Mouse (Mus musculus): ENCODE results near the gene Kif5c.

Gene Kif5c

GRCm38 (mm10) chr2:49621234-49621633 is 2.1 kb downstream of the Kif5c start:
- DNase-seq (ENCODE audit: low spot score), result no peak

DNA sequence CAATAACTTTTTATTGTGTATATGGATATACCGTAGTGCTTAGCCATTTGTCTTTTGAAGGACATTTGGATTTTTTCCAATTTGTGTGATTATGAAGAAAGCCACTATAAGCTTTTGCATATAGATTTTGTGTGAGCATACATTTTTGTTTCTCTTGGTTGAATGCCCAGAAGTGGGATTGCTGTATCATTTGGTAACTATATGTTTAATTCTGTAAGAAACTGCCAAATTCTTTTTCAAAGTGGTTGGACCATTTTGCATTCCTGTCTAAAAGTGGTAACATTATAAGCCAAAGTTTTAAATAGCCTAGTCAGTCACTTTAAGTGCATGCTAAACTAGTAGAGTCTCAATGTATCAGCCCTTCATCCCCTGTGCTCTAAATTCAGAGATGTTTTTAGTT is 6.5 kb downstream of the Kif5c start:
- DNase-seq (ENCODE audit: low spot score), result no peak

DNA sequence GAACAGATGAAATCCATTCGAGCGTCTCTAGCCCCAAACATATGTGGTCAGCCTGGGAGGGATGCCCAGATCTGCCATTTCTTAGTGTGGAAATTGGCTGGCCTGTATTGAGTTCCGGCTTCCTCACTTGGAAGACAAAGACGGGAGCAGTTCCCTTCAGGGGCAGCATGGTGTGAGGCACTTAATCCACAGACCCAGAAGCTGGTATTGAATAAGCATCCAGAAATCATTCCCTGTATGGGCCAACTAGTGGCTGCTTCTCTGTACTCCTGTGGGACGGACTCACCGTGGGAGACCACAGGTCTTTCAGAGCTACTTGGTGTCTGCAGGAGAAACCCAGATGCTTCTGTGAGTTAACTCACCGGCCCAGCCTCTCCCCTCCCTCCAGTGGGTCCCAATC is 8.5 kb downstream of the Kif5c start:
- DNase-seq (ENCODE audit: low spot score), result no peak

DNA sequence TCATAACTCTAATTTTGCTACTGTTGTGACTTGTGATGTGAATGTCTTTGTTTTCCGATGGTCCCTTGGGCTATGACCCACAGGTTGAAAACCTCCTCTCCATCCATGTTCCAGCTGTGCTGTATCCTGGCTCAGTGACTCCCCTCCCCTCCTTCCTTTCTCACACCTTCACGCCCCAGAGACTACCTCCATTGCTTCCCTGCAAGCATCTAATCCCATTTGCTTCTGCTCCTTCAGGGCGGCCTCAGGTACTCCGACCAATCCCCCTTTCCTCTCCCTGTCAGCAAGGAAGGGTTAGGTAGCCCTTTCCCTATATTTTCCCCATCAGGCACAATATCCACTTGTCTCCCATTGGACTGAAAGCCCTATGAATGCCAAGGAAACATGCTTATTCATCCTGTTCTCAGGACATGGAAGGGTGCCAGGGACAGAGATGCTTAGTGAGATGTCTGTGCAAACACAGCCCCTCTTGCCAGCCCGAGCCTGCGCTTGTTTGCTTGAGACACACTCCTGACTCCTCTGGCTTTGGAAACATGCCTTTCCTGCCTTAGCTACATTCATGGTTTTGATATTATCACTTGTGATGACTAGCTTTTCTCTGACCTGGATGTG is 9.1 kb downstream of the Kif5c start:
- no peak for DNase-seq (ENCODE audit: low spot score)

DNA sequence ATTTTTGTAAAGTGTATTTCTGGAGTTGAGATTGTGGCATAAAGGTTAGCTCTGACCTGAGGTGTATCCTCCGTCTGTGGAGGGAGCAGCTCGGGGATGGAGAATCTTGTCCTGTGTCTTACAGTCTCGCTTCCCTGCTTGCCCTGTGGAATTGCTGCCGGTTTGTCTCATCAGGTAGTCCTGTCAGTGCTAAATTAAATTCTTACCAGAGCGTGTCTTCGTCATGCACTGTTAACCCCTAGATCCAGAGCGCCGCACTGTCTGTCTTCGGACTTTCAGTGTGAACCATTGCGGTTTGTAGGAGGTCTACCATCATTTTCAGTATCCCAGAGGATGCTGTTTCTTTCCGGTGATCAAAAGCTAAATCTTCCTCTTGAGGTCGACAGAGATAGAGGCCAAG is 10.1 kb downstream of the Kif5c start:
- DNase-seq (ENCODE audit: low spot score), result no peak

GRCm38 (mm10) chr2:49630636-49631035 is 11.5 kb downstream of the Kif5c start:
- DNase-seq (ENCODE audit: low spot score), result no peak

DNA sequence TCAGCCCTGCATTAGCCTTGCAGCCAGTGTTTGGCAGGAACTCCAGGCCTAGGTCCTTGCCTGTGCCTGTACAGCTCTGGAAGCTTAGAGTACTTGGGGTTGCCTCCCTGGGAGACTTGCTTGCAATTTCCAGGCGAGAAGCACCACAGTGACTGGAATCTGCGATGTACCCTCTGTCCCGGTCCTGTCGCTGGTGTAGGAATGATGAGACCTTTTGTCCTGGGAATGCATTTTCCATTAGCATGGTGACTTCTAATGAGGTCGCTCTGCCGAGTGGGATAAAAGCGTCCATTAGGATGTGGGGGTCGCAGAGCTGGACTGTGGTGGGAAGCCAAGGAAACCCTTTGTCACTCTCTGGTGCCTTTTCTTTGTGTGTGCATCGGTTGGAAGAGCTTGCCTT is 14.1 kb downstream of the Kif5c start:
- no peak for DNase-seq (ENCODE audit: low spot score)

GRCm38 (mm10) chr2:49642761-49643160 is 23.7 kb downstream of the Kif5c start:
- DNase-seq (ENCODE audit: low spot score), result no peak

DNA sequence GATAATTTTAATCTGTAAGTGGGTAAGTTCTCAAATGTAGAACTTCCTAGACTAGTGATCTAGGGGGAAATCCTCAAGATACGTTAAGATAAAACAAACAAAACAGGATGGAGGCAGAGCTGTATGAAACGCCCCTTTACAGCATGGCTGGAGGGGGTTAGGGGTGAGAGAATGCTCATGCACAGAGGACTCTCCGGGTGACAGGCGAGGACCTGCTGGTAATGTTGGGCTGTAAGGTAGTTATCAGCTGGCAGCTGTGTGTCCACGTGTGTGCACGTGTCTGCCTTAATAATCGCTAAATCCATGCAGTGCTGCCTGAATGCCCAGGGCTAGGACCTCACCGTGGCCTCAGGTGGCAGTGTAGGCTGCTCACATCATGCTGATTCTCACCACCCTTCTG is 24.7 kb downstream of the Kif5c start:
- no peak for DNase-seq (ENCODE audit: low spot score)

GRCm38 (mm10) chr2:49647591-49647990 is 28.5 kb downstream of the Kif5c start:
- DNase-seq (ENCODE audit: low spot score), result no peak

DNA sequence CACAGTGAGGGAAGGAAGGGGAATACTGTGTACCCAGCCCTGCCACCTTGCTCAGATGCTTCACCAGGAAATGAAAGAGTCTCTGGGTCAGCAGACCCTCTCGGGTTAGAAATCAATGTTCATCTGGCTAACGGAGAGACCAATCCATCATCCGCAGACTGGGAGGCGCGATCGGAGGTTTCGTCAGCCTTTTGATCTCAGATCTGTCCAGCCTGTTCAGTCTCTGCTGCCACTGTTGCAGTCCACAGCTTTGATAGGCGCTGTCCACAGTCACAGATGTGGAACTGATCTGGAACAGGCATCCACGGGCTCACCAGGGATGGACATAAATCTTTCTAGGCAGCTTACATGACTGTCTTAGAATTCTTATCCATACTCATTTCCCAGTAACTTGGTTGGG is 29.2 kb downstream of the Kif5c start:
- no peak for DNase-seq (ENCODE audit: low spot score)

- no peak for DNase-seq (ENCODE audit: low spot score)
These were observed 29.7 kb downstream of the Kif5c start for GRCm38 (mm10) chr2:49648806-49649205.

DNA sequence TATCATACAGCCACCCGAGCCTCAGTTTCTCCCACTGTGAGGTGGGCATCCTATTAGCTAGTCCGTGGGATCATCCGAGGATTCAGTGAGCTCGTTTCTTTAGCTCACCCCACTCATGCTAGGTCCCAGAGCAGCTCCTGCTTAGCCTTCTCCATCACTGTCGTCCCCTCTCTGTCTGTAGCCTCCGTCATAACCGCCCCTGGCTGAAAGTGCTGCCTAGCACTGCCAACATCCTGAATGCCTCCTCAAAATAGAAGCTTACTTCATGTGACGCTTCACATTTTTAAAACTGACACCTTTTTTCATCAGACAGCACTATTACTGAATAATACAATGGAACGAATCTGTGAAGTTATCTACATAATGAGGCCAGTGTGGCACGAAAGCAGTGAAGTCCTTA is 30.1 kb downstream of the Kif5c start:
- no peak for DNase-seq (ENCODE audit: low spot score)

DNA sequence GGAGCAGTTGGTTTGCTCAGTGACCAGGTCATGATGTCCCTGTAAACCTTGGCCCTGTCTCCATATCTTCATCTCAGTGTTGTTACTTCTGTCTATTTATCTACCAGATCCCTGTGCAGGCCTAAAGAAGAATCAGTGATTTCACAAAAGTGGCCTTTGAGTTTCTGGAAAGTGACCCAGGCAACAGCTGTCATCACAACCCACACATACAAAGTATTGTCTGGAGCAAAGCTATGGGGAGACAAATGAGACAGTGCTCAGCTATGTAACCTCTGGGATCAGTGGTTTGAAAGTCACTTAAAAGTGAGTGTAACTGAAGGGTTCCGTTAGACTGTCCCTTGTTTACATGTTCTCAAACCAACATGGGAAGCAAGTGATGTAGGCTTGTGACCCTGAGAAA is 32.6 kb downstream of the Kif5c start:
- no peak for DNase-seq (ENCODE audit: low spot score)

DNA sequence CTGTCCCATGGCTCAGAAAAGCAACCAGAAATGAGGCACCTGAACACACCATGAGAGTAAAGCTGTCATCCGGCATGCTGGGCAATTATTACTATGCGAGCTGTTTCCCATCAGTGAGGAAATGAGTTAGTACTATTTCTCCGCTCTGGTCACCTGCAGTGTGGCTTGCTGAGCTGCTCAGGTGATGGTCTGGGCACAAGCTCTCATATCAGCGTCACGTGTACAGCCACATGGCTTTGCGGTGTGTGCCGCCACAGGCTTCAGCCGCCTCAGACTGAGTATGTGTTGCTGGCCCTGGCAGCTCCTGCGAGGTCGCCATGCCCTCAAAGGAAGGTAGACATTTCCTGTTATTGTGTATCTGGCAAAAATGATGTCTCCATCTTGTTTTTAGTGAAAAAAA is 35.5 kb downstream of the Kif5c start:
- peak; percentile 43 for DNase-seq (ENCODE audit: low spot score)

DNA sequence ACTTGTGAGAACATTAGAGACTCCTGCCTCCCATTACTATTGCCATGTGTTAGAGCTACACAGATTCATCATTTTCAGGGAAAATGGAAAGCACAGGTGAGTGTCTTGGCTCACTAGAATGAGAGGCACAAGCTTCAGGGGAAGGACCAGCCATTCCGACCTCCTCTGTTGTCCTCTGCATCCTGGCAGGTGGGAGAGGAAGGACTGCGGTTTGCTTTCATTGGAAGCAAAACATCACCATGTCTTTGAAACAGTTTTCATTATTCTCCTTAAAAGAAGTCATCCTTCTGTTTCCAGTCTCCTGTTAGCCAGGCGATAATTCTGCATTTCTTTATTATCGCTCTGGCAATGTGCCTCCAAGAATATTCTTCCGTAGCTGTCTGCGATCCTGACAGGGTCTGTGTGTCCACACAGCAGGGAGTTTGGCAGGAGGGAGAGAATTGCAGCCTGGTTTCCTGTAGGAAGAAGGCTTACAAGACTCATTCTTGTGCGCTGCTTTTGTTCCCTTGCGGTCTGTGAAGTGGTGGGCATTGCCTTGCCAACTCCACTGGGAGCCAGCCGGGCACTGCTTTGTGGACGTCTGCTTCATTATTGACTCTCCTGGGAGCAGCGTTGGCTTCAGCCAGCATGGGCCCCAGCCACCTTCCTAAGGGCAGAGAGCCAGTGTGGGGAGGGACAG is 36.2 kb downstream of the Kif5c start:
- DNase-seq (ENCODE audit: low spot score), result no peak

DNA sequence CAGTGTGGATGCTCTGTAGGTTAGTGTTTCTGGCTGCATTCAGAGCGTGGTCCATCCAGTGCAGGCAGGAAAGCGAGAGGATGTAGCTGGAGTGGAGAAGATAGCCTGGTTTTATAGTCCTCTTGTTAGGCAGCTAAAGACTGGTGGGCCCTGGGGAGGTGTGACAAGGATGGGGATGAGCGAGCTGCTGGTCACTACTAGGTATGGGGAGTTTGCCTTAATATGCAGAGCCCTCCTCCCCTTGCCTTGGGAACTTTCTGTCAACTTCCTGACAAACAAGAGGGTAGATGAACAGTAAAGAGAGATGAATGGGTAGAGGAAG is 36.7 kb downstream of the Kif5c start:
- DNase-seq (ENCODE audit: low spot score), result no peak

GRCm38 (mm10) chr2:49656988-49657387 is 37.9 kb downstream of the Kif5c start:
- DNase-seq (ENCODE audit: low spot score), result no peak

- no peak for DNase-seq (ENCODE audit: low spot score)
These were observed 38.6 kb downstream of the Kif5c start for GRCm38 (mm10) chr2:49657666-49658065.

DNA sequence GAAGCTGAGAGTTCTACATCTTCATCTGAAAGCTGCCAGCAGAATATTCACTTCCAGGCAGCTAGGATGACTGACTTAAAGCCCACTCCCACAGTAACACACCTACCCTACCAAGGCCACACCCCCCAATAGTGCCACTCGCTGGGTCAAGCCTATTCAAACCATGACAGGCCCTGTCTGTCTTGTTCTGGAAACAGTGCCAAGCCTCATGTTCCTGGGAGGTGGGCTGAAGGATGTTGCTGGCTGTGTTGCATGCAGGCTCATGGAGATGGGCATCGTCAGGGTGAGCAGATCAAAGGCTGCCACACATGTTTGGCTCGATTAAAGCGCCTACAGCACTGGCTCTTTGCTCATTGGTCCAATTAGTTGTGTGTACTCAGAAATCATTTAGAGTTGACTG is 39.9 kb downstream of the Kif5c start:
- no peak for DNase-seq (ENCODE audit: low spot score)

DNA sequence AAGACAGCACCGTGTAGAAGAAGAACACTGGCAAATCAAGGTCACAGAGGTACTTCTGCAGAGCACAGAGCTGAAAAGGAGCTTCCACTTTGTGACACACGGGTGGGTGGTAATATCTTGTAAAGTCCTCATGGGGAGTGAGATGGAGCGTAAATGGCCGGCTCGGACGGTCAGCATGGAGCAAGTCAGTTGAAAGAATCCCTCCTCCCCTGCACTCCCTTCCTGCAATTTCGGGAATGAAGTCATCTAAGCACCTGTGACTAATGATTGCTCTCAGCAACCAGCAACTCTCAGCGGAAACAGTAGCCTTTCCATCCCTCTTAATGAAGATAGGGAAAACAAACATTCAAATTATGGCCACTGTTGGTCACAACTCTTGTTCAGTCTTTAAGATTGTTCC is 40.9 kb downstream of the Kif5c start:
- no peak for DNase-seq (ENCODE audit: low spot score)

DNA sequence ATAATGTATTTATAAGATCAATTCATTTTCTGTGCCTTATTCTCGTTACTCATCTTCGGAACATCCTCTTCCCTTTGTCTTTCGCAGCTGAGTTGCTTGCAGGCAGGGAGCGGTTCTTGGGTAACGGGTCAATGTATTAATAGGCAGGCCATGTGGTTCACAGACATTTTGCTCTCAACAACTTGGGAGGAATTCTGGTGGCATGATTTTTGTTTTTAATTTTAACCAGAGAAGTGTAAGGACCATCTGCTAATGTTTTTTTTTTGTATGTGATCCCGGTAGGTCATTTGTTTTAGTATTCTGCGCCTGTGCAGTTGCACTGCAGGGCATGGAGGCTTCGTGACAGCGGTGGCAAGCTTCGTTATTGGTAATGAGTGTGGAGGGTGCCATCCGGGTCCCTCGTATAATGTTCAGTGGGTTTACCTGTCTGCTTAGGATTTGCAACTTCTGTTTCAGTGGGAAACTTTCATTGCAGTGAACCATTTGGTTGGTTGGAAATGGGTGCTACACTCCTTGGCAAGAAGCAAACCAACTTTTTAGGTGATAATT is 41.4 kb downstream of the Kif5c start:
- no peak for DNase-seq (ENCODE audit: low spot score)

DNA sequence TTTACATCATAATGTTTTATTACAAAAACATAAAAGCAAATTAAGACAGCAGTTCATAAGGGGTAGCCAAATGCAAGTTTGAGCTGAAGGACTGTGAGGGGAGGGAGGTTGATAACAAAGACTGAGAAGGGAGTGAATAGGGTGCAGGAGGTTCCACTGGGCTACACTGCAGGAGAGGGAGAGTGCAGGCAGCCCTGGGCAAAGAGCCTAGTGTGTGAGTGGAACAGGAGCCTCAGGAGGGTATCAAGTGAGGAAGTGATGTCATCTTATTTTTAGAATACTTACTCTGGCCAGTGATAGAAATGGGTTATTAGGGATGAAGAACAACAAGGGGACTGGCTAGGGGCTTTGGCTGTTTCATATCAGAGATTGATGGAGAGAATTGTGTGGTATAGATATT is 42.2 kb downstream of the Kif5c start:
- DNase-seq (ENCODE audit: low spot score), result no peak

DNA sequence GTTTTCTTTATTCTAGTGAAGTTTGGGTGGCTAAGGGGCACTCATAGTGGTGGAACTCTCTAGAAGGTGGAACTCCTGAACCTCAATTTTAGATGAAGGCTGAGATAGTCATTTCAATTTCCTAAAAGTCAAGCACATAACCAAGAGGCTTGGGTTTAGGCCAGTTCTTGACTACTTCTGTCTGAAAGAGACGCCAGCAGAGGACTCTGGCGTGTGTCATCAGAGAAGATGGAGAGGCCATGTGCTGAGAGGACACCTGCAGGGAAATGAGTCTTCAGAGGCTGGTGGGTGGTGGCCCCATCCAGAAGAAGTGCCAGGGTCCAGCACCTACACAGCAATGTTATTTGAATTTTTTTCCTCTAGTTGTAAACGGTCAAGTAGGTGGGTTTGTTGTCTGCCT is 42.8 kb downstream of the Kif5c start:
- no peak for DNase-seq (ENCODE audit: low spot score)
